Mouse (Mus musculus) olfactory bulb, adult 2 months (tissue): ENCODE data around the gene Misp. TPM values are rescaled to one million over a fixed set of nuclear protein-coding genes. Genes with fewer than 3 reads are reported as not detected.
A peak's percentile ranks its signal among the peaks of the same experiment; 100 is the strongest.

ENCODE experiments used
- H3K27ac ChIP-seq: fragments of 200-500 bp; 2 replicates; pipeline ENCODE4 v1.5.1; 2012; ENCODE audit warnings: low read depth, low read length; ENCODE audit not compliant: insufficient read depth
- H3K4me1 ChIP-seq: fragments of 200-500 bp; 2 replicates; pipeline ENCODE4 v1.6.1; 2012; ENCODE audit warnings: low read length; ENCODE audit not compliant: control insufficient read depth, insufficient read depth
- H3K4me3 ChIP-seq: fragments of 200-500 bp; 2 replicates; pipeline ENCODE4 v1.5.1; 2012; ENCODE audit warnings: mild to moderate bottlenecking, low read depth, low read length, moderate library complexity; ENCODE audit not compliant: insufficient read depth
- CTCF ChIP-seq: fragments of 200-500 bp; IDR thresholded peaks from 2 replicates; pipeline ENCODE4 v1.5.1; 2012; ENCODE audit warnings: low read depth, mild to moderate bottlenecking, low read length, moderate library complexity; ENCODE audit not compliant: insufficient read depth
- POLR2A ChIP-seq: fragments of 200-500 bp; IDR thresholded peaks from 2 replicates; pipeline ENCODE4 v1.6.1; 2012; ENCODE audit warnings: mild to moderate bottlenecking, low read depth, low read length, moderate library complexity; ENCODE audit not compliant: insufficient read depth
- WGBS: fragments of 180-500 bp; shearing (Covaris S2); methylation state at CpG from one replicate; pipeline ENCODE4 v1.1.7; 2018; 5-methylcytosine and 5-hydroxymethylcytosine counted together
- polyA plus RNA-seq: library from polyadenylated mRNA; stranded (reverse); fragments of >200 nt; gene quantifications from 2 replicates; pipeline ENCODE4 v1.2.4, GENCODE M21; 2012; ENCODE audit warnings: low replicate concordance; ENCODE audit not compliant: missing spikeins, insufficient read depth, insufficient read length

The Misp gene
- polyA plus RNA-seq, 1 experiment = not detected

GRCm38 (mm10) chr10:79854801-79855541 lies 34.2 kb downstream of the Misp start:
- peak overlapping the region; percentile 83 for H3K4me3 ChIP-seq
- WGBS = under 1% methylated on average over 83 of the region's 83 CpGs
- H3K4me1 ChIP-seq = peaks cover 62% of the 10 kb centered on the region
- TF ChIP-seq POLR2A (no peak; the same call in 1 of the 2 replicates), CTCF (no peak)
- peak overlapping the region; percentile 96 for H3K27ac ChIP-seq

DNA sequence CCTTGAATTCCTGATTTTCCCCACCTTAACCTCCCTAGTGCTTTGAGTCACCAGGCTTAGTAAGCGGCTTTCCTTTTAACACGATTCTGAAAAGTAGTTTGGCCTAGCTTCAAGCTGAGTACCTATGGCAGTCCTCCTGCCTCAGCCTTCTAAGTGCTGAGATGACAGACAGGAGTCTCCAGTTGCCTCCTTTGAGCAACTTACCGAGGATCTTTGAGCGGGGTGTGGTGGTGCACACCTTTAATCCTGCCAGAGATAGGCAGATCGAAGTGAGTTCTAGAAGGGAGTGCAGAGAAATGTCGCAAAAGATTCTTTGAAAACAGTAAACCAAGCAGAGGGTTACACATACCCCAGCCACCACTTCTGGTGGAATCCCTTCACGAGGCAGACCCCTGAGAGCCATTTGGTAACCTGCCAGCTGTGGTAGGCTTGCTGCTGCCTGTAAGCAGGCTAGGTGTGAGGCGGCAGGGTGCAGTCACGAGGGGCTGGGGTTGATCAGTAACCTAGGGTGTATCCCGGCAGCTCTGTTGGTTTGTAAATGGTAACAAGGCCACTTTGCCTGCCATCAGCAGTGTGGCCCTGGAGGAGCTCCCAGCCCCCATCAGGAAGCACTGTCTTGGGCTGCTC lies 34.9 kb downstream of the Misp start:
- peaks cover 68% of the 10 kb centered on the region for H3K4me1 ChIP-seq

DNA sequence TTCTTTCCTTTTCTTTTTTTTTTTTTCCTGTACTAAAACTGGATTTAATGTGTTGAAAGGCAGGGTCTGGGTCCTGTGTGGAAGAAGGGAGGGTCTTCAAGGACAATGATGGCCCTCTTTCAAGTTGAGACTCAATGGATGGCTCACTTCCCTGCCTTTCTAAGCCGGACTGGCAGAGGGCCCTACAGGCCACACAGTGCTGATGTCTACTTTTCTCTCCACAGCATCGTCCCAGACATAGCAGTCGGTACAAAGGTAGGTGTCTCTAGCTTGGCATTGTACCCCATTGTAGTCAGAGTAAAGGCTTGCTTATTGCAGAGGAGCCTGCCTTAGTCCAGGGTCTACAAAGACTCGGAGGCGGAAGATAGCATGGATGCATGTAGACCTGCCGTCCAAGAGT lies 35.5 kb downstream of the Misp start:
- WGBS = 11% methylated on average over 6 of the region's 6 CpGs
- H3K4me3 ChIP-seq = peak overlapping the region; percentile 36
- TF ChIP-seq POLR2A = no peak
- no peak for TF ChIP-seq CTCF
- H3K27ac ChIP-seq = no peak overlapping the region
- peaks cover 74% of the 10 kb centered on the region for H3K4me1 ChIP-seq

More for the DNA sequence above, 34.9 kb downstream of the Misp start:
- no peak for TF ChIP-seq POLR2A
- no peak for TF ChIP-seq CTCF
- 1% methylated on average over 10 of the region's 10 CpGs for WGBS
- Histone ChIP-seq H3K27ac (no peak overlapping the region), H3K4me3 (peak overlapping the region; percentile 83)

DNA sequence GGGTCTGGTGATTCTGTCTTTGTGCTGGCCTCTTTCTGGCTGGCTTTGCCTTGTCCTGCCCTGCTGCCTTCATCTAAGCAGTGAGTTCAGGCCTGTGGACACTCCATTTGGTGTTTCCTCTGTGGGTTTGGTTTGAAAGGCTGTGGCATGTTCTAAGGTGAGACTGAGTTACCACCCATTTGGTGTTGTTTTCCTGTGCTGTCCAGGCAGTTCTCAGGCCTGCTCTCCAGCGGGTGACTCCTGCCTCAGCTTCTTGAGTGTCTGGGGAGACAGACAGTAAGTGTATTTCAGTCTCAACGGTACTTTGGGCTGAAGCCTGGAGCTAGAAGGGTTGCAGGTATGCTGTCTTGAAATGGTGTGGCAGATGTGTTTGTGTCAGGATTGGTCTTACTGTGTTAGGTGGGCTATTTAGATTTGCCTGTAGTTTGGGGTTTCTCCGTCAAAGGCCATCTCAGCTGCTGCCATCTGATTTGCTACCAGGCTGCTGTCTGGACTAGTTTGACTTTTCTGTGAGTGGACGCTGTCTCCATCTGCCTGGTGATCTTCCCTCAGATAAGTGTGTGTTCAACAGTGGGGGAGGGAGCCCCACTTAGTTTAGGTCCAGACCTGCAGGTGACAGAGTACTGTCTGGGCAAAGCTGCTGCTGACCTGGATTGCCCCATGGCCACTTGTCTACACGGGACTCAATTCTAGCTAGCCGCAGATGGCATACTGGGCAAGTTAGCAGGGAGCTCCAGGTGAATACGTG lies 36.1 kb downstream of the Misp start:
- 14% methylated on average over 7 of the region's 7 CpGs for WGBS
- TF ChIP-seq POLR2A (no peak), CTCF (no peak)
- Histone ChIP-seq H3K4me1 (peaks cover 72% of the 10 kb centered on the region), H3K27ac (no peak overlapping the region), H3K4me3 (peak overlapping the region; percentile 36)

DNA sequence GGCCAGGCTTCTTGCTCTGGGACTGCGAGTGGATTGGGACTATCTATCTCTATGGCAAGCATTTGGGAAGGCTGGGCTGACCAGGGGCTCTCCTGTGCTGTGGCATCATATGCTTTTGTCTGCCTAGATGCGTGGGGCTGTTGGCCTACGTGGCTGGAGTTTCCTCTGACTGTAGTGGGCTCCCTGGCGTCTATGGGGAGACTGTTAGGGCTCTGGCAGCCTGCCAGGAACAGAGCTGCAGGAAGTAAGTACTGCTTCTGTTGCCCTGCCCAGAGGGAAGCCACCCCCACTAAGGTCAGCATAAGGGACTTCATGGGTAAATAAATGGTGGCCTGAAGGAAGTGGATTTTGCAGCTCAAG lies 36.6 kb downstream of the Misp start:
- Histone ChIP-seq H3K27ac (no peak overlapping the region), H3K4me3 (no peak overlapping the region), H3K4me1 (peaks cover 71% of the 10 kb centered on the region)
- TF ChIP-seq CTCF (no peak), POLR2A (no peak)
- 5% methylated on average over 4 of the region's 4 CpGs for WGBS

DNA sequence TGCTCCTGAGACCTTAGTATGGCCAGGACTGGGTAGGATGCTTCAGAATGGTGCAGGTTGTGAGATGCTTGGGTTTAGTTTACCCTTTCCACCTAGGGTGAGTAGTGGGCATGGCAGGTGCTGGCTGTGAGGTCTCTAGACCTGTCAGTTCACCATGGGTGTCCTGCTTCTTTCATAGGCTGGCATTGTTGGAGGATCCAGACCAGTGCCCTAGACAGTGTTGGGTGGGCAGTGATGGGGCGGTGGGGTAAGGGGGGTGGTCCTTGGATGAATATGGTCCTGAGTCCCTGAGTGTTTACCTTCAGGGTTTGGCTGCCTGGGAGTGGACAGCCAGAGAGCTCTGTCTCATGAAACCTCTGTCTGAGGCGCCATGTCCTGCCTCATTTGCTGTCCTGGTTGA lies 37.1 kb downstream of the Misp start:
- TF ChIP-seq POLR2A (no peak), CTCF (no peak)
- Histone ChIP-seq H3K27ac (peak overlapping the region; percentile 31; the same call in 1 of the 2 replicates), H3K4me3 (no peak overlapping the region; the same call in 1 of the 2 replicates), H3K4me1 (peaks cover 67% of the 10 kb centered on the region)
- 47% methylated on average over 2 of the region's 2 CpGs for WGBS

GRCm38 (mm10) chr10:79858416-79859074 lies 37.8 kb downstream of the Misp start:
- WGBS = 22% methylated on average over 17 of the region's 17 CpGs
- 0 out of 2 replicates have a peak overlapping the region, but pooled peaks have one; percentile 5 for H3K4me3 ChIP-seq
- H3K27ac ChIP-seq = peak overlapping the region; percentile 31; the same call in 1 of the 2 replicates
- TF ChIP-seq CTCF = no peak
- H3K4me1 ChIP-seq = peaks cover 61% of the 10 kb centered on the region

- Histone ChIP-seq H3K27ac (no peak overlapping the region), H3K4me3 (no peak overlapping the region), H3K4me1 (peaks cover 61% of the 10 kb centered on the region)
- WGBS = 52% methylated on average over 11 of the region's 11 CpGs
- TF ChIP-seq POLR2A (no peak), CTCF (no peak)
Observed at GRCm38 (mm10) chr10:79859116-79859515, 38.3 kb downstream of the Misp start.
